Comparison of ENCODE assay signal across 8 mouse cellular contexts in genomic region chr5:140815059-140815728, GRCm38 (mm10). TPM values are rescaled to one million over a fixed set of nuclear protein-coding genes. Genes with fewer than 3 reads are reported as not detected.
DNase-seq lines count a peak whose midpoint lies in the region; ATAC-seq and TF ChIP-seq lines count a peak whose summit lies in the region.

No protein-coding gene starts in this region.

- TF ChIP-seq CTCF in G1E (IDR thresholded peaks at IDR 0.05; ENCODE audit: low read depth, low read length), result no peak

- peak overlapping the region; percentile 78 for H3K27ac ChIP-seq in hindbrain, embryonic 16.5 days (ENCODE audit: low read depth, low read length)

- H3K9ac ChIP-seq in hindbrain, embryonic 16.5 days (ENCODE audit: low read depth, low read length), result no peak overlapping the region

- H3K27me3 ChIP-seq in G1E (ENCODE audit: insufficient read depth, low read length), result no peaks in the 10 kb centered on the region
- no peaks in the 10 kb centered on the region for H3K27me3 ChIP-seq in hindbrain, embryonic 16.5 days (replicated peaks; ENCODE audit: control insufficient read depth, insufficient read depth, low read length)

- peak; percentile 21 to 26 for DNase-seq in cerebellum, adult 18-20 months
- DNase-seq in cerebellum, postnatal 36 days, result no peak
- DNase-seq in G1E (ENCODE audit: low spot score), result no peak
- peak; percentile 62 for DNase-seq in lung, postnatal 14 days
- no peak for DNase-seq in spleen, adult 18-20 months
- no peak for DNase-seq in spleen, postnatal 14 days (ENCODE audit: low spot score in 2 of 2)
- no peak for DNase-seq in left cerebral cortex, postnatal 14 days (ENCODE audit: low spot score in 2 of 2)

- peak overlapping the region; percentile 19; the same call in 1 of the 2 replicates for H3K4me2 ChIP-seq in hindbrain, embryonic 16.5 days (ENCODE audit: low read length)

- peak overlapping the region; percentile 29; the same call in 1 of the 2 replicates for H3K4me3 ChIP-seq in G1E (ENCODE audit: low read depth, low read length)
- no peak overlapping the region for H3K4me3 ChIP-seq in hindbrain, embryonic 16.5 days (ENCODE audit: low read length)

- no peaks in the 10 kb centered on the region for H3K9me3 ChIP-seq in G1E (replicated peaks)
- no peaks in the 10 kb centered on the region for H3K9me3 ChIP-seq in hindbrain, embryonic 16.5 days (ENCODE audit: control insufficient read depth, low read length)

- H3K36me3 ChIP-seq in G1E (replicated peaks), result peaks cover 39% of the 10 kb centered on the region
- no peaks in the 10 kb centered on the region for H3K36me3 ChIP-seq in hindbrain, embryonic 16.5 days (ENCODE audit: control insufficient read depth, insufficient read depth, low read length)

- intact Hi-C loops in left cerebral cortex, postnatal 14 days (cut with DNase I), result no loop called here

- no peak for ATAC-seq in G1E (ENCODE audit: extremely low read depth, insufficient number of reproducible peaks, low FRiP score, poor library complexity, severe bottlenecking)
- peak; percentile 48; the same call in 1 of the 2 replicates for ATAC-seq in hindbrain, embryonic 16.5 days

- H3K4me1 ChIP-seq in G1E (ENCODE audit: insufficient read depth, low read depth, low read length), result peaks cover 59% of the 10 kb centered on the region
- peaks cover 39% of the 10 kb centered on the region for H3K4me1 ChIP-seq in hindbrain, embryonic 16.5 days (ENCODE audit: control insufficient read depth, insufficient read depth, low read depth, low read length)

- 10% methylated on average over 9 of the region's 9 CpGs for WGBS in hindbrain, embryonic 16.5 days

RNA-seq across cellular contexts. Expression of gene Gna12, which starts 15.0 kb away (rescaled TPM):
- total RNA-seq in G1E (2014; fragmentation: Nextera tagmentation) (40.9 and 66.7 TPM in 2 replicates), G1E (2017) (22.2 and 22.4 TPM in 2 replicates)
- polyA plus RNA-seq in G1E (2012), result 53.1 and 54.5 TPM in 2 replicates
- 10.3 and 11.1 TPM in 2 replicates for polyA plus RNA-seq in hindbrain, embryonic 16.5 days (2015; fragmentation: Nextera tagmentation; extraction: Ambion mirVana)
- 10 to 100 TPM; 68.1 to 73.8 TPM for total RNA-seq in left cerebral cortex, postnatal 14 days (2021)

Comparison
In these comparisons a context has a peak if more than half of its experiments do, and no peak if none do; other contexts are left out.
1. DNase-seq: peak in cerebellum, adult 18-20 months (2 of 2) and lung, postnatal 14 days (single experiment); none in cerebellum, postnatal 36 days (0 of 2), G1E (single experiment), spleen, adult 18-20 months (0 of 2), spleen, postnatal 14 days (0 of 2) and left cerebral cortex, postnatal 14 days (0 of 2).